In genomic region chr10:22703844-22704243, GRCm38 (mm10) we compare ENCODE assay signal across 19 mouse cellular contexts. TPM values are rescaled to one million over a fixed set of nuclear protein-coding genes. Genes with fewer than 3 reads are reported as not detected.
"Had no signal": no experiment of that assay in that cellular context is flagged by ENCODE, and none has a peak within 500 bp of the region (broad histone marks: within the 10 kb centered on the region; RNA-seq: fewer than 3 reads in every experiment).

No protein-coding gene starts in this region.

- H3K27ac ChIP-seq: midbrain, embryonic 10.5 days; midbrain, embryonic 12.5 days; neural tube, embryonic 13.5 days; neural tube, embryonic 15.5 days had no signal

- H3K9ac ChIP-seq: lung, embryonic 14.5 days; midbrain, embryonic 12.5 days; neural tube, embryonic 13.5 days; neural tube, embryonic 15.5 days had no signal

- H3K27me3 ChIP-seq: midbrain, embryonic 12.5 days; neural tube, embryonic 13.5 days; neural tube, embryonic 15.5 days had no signal

- H3K4me1 ChIP-seq: neural tube, embryonic 13.5 days; neural tube, embryonic 15.5 days had no signal

- ATAC-seq: midbrain, embryonic 16.5 days had no signal

- DNase-seq: lung, embryonic 14.5 days; lung, postnatal 10 days; lung, postnatal 4 days; midbrain, embryonic 14.5 days; retina, postnatal 1 day; right cerebral cortex, adult 18-20 months; right cerebral cortex, postnatal 25 days; right cerebral cortex, postnatal 4 days; spleen, adult 18-20 months; thymus, adult 18-20 months; thymus, postnatal 14 days; thymus, postnatal 36 days had no signal

- H3K4me3 ChIP-seq: midbrain, embryonic 10.5 days; midbrain, embryonic 12.5 days; myocyte; neural tube, embryonic 13.5 days; neural tube, embryonic 15.5 days had no signal

- H3K4me2 ChIP-seq: lung, embryonic 14.5 days; midbrain, embryonic 12.5 days; neural tube, embryonic 13.5 days; neural tube, embryonic 15.5 days had no signal

- H3K9me3 ChIP-seq: midbrain, embryonic 10.5 days; midbrain, embryonic 12.5 days; neural tube, embryonic 13.5 days; neural tube, embryonic 15.5 days had no signal

RNA-seq across cellular contexts. Expression of gene Slc2a12, which starts 59.0 kb away (rescaled TPM):
- total RNA-seq: megakaryocyte-erythroid progenitor cell, adult 5-6 weeks had no signal
